ENCODE assay signal across 31 mouse cellular contexts in the genomic region with DNA sequence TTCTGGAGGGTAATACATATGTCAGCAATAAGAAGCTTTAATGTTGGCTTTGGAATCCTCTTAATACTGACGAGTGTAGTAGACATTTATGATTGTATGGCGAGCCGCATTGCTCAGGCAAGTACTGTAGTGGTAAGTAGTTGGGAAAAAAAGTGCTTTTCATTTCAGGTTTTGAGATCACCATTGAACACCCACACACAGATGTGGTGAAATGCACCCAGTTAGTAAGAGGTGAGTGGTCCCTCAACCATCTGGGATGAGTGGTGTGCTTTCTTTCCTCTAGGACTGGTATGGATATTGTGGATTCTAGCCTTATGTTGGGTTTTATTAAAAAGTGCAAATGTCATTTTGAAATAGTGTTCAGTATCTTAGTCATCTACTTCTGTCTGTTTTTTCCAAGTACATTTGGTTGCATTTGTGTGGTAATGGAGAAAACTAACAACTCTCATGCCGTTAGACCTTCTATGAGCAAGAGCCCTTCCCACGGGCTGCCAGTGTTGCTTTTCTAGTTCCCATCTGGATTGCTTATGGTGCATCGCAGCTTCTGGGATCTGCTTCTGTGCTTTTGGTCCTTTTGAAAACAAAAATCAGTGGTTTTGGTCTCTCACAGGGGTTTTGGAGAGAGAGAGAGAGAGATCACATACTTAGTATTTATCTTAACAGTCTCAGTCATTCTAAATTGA. TPM values are rescaled to one million over a fixed set of nuclear protein-coding genes. Genes with fewer than 3 reads are reported as not detected.
"Had no signal": no experiment of that assay in that cellular context is flagged by ENCODE, and none has a peak within 500 bp of the region (broad histone marks: within the 10 kb centered on the region; RNA-seq: fewer than 3 reads in every experiment).

No protein-coding gene starts in this region.

- H3K4me3 ChIP-seq: gastrocnemius, adult 2 months; heart, adult 2 months; heart, embryonic 13.5 days; heart, embryonic 15.5 days; hindbrain, embryonic 10.5 days; hindbrain, embryonic 12.5 days; intestine, embryonic 15.5 days; left cerebral cortex, adult 2 months; limb, embryonic 10.5 days; limb, embryonic 12.5 days; liver, embryonic 13.5 days; liver, embryonic 15.5 days had no signal

- DNase-seq: gastrocnemius, adult 2 months; gastrocnemius, postnatal 10 days; gastrocnemius, postnatal 25 days; heart, adult 2 months; heart, postnatal 14 days; heart, postnatal 36 days; kidney, adult 18-20 months; kidney, adult 8-10 months; kidney, postnatal 10 days; kidney, postnatal 25 days; kidney, postnatal 4 days; liver; liver, embryonic 13.5 days had no signal

- ATAC-seq: hindbrain, embryonic 16.5 days; intestine, embryonic 15.5 days; intestine, postnatal 0 days had no signal

- H3K27ac ChIP-seq: gastrocnemius, adult 2 months; heart, adult 2 months; heart, embryonic 13.5 days; heart, embryonic 15.5 days; hindbrain, embryonic 10.5 days; hindbrain, embryonic 12.5 days; hindbrain, embryonic 14.5 days; intestine, embryonic 15.5 days; left cerebral cortex, adult 2 months; limb, embryonic 10.5 days; limb, embryonic 12.5 days; liver, embryonic 13.5 days; liver, embryonic 15.5 days had no signal

RNA-seq across cellular contexts. Expression of a gene that starts 59.6 kb away (rescaled TPM):
- total RNA-seq: gastrocnemius, postnatal 4 days had no signal
- polyA plus RNA-seq: heart, embryonic 11.5 days; heart, postnatal 0 days; intestine, embryonic 15.5 days; intestine, postnatal 0 days; kidney, embryonic 14.5 days; limb, embryonic 10.5 days; limb, embryonic 12.5 days; limb, embryonic 14.5 days; liver, embryonic 11.5 days; liver, embryonic 13.5 days had no signal
